Mouse (Mus musculus) hindbrain, embryonic 16.5 days (tissue): ENCODE measurements around the gene Tmem200b. TPM values are rescaled to one million over a fixed set of nuclear protein-coding genes. Genes with fewer than 3 reads are reported as not detected.
A peak's percentile ranks its signal among the peaks of the same experiment; 100 is the strongest.

Experiments
- ATAC-seq: fragments of 200-750 bp; cut with Nextera tagmentation; 2 replicates; pipeline ENCODE4 v1.8.0; 2017; ENCODE audit warnings: moderate TSS enrichment, moderate library complexity
- H3K27ac ChIP-seq: fragments of 300-500 bp; sonication (generic); 2 replicates; pipeline ENCODE4 v1.5.1; 2014; ENCODE audit warnings: low read depth, mild to moderate bottlenecking, control low read depth, low read length, moderate library complexity
- H3K27me3 ChIP-seq: fragments of 300-500 bp; sonication (generic); replicated peaks from 2 replicates; pipeline ENCODE4 v1.6.1; 2014; ENCODE audit warnings: low read length; ENCODE audit not compliant: control insufficient read depth, insufficient read depth
- H3K36me3 ChIP-seq: fragments of 300-500 bp; sonication (generic); 2 replicates; pipeline ENCODE4 v1.6.1; 2014; ENCODE audit warnings: mild to moderate bottlenecking, low read length, moderate library complexity, mixed read lengths; ENCODE audit not compliant: control insufficient read depth, insufficient read depth
- H3K4me1 ChIP-seq: fragments of 300-500 bp; sonication (generic); 2 replicates; pipeline ENCODE4 v1.6.1; 2014; ENCODE audit warnings: low read depth, low read length; ENCODE audit not compliant: control insufficient read depth, insufficient read depth
- H3K4me2 ChIP-seq: fragments of 300-500 bp; sonication (generic); 2 replicates; pipeline ENCODE4 v1.6.1; 2014; ENCODE audit warnings: mild to moderate bottlenecking, low read length, control low read depth, moderate library complexity
- H3K4me3 ChIP-seq: fragments of 300-500 bp; sonication (generic); 2 replicates; pipeline ENCODE4 v1.5.1; 2014; ENCODE audit warnings: mild to moderate bottlenecking, low read length, control low read depth, moderate library complexity
- H3K9ac ChIP-seq: fragments of 300-500 bp; sonication (generic); 2 replicates; pipeline ENCODE4 v1.6.1; 2014; ENCODE audit warnings: low read depth, mild to moderate bottlenecking, control low read depth, low read length, moderate library complexity
- H3K9me3 ChIP-seq: fragments of 300-500 bp; sonication (generic); 2 replicates; pipeline ENCODE4 v1.6.1; 2014; ENCODE audit warnings: mild to moderate bottlenecking, low read length, moderate library complexity; ENCODE audit not compliant: control insufficient read depth
- WGBS: fragments of 180-500 bp; shearing (Covaris S2); extraction: QIAGEN DNeasy Blood & Tissue Kit; methylation state at CpG from one replicate; pipeline ENCODE4 v1.1.7; 2014; 5-methylcytosine and 5-hydroxymethylcytosine counted together
- polyA plus RNA-seq: library from polyadenylated mRNA; unstranded; fragments of >200 nt; fragmentation: Nextera tagmentation; extraction: Ambion mirVana; gene quantifications from 2 replicates; pipeline ENCODE4 v1.2.1, GENCODE M21; 2015

Tmem200b gene
- polyA plus RNA-seq, 1 experiment from 2014 or later: not detected

- H3K4me2 ChIP-seq: peak overlapping the region; percentile 81
- peak overlapping the region; percentile 52 for H3K4me3 ChIP-seq
- no peak overlapping the region for H3K9ac ChIP-seq
- 0 out of 2 replicates have a peak, but pooled peaks have one; percentile 12 for ATAC-seq
- peaks cover 18% of the 10 kb centered on the region for H3K4me1 ChIP-seq
- peaks cover 12% of the 10 kb centered on the region for H3K36me3 ChIP-seq
- 62% methylated on average over 15 of the region's 15 CpGs for WGBS
- no peak overlapping the region for H3K27ac ChIP-seq
- H3K9me3 ChIP-seq: no peaks in the 10 kb centered on the region
- peaks cover 63% of the 10 kb centered on the region for H3K27me3 ChIP-seq
Measured at GRCm38 (mm10) chr4:131922404-131922803, 833 bp downstream of the Tmem200b start.

- Histone ChIP-seq H3K27me3 (peaks cover 51% of the 10 kb centered on the region), H3K27ac (no peak overlapping the region), H3K9me3 (no peaks in the 10 kb centered on the region), H3K4me3 (no peak overlapping the region), H3K4me2 (no peak overlapping the region), H3K9ac (no peak overlapping the region), H3K36me3 (peaks cover 17% of the 10 kb centered on the region), H3K4me1 (peaks cover 18% of the 10 kb centered on the region)
- WGBS: 58% methylated on average over 6 of the region's 6 CpGs
- ATAC-seq: no peak
Measured at GRCm38 (mm10) chr4:131924096-131924810, 2.7 kb downstream of the Tmem200b start.

- Histone ChIP-seq H3K9ac (no peak overlapping the region), H3K9me3 (no peaks in the 10 kb centered on the region), H3K36me3 (peaks cover 17% of the 10 kb centered on the region), H3K27me3 (peaks cover 9% of the 10 kb centered on the region), H3K4me3 (no peak overlapping the region), H3K27ac (no peak overlapping the region), H3K4me1 (no peaks in the 10 kb centered on the region; the same call in 1 of the 2 replicates), H3K4me2 (no peak overlapping the region)
- WGBS: 82% methylated on average over 6 of the region's 6 CpGs
- ATAC-seq: no peak
Measured at GRCm38 (mm10) chr4:131929146-131929545, 7.6 kb downstream of the Tmem200b start.

- Histone ChIP-seq H3K27me3 (no peaks in the 10 kb centered on the region), H3K27ac (no peak overlapping the region), H3K9me3 (no peaks in the 10 kb centered on the region), H3K4me2 (no peak overlapping the region), H3K9ac (no peak overlapping the region), H3K36me3 (0 out of 2 replicates have a peak, but pooled peaks cover 4% of the 10 kb centered on the region), H3K4me1 (no peaks in the 10 kb centered on the region), H3K4me3 (no peak overlapping the region)
- no peak for ATAC-seq
- 73% methylated on average over 2 of the region's 2 CpGs for WGBS
Measured at GRCm38 (mm10) chr4:131939459-131939858, 17.9 kb downstream of the Tmem200b start.

GRCm38 (mm10) chr4:131940846-131941245 lies 19.3 kb downstream of the Tmem200b start:
- Histone ChIP-seq H3K9me3 (no peaks in the 10 kb centered on the region), H3K27ac (no peak overlapping the region), H3K4me2 (no peak overlapping the region), H3K4me3 (no peak overlapping the region), H3K9ac (no peak overlapping the region), H3K4me1 (no peaks in the 10 kb centered on the region), H3K27me3 (no peaks in the 10 kb centered on the region), H3K36me3 (no peaks in the 10 kb centered on the region)
- WGBS: 93% methylated on average over 4 of the region's 4 CpGs
- no peak for ATAC-seq

- Histone ChIP-seq H3K9me3 (no peaks in the 10 kb centered on the region), H3K27ac (no peak overlapping the region), H3K4me2 (no peak overlapping the region), H3K36me3 (no peaks in the 10 kb centered on the region), H3K4me3 (no peak overlapping the region), H3K27me3 (no peaks in the 10 kb centered on the region), H3K4me1 (no peaks in the 10 kb centered on the region), H3K9ac (no peak overlapping the region)
- ATAC-seq: no peak
- 94% methylated on average over 11 of the region's 11 CpGs for WGBS
Measured at GRCm38 (mm10) chr4:131947848-131948247, 26.3 kb downstream of the Tmem200b start.

GRCm38 (mm10) chr4:131949903-131950302 lies 28.3 kb downstream of the Tmem200b start:
- 25% methylated on average over 5 of the region's 5 CpGs for WGBS
- Histone ChIP-seq H3K4me3 (no peak overlapping the region), H3K9me3 (no peaks in the 10 kb centered on the region), H3K4me2 (no peak overlapping the region), H3K27me3 (no peaks in the 10 kb centered on the region), H3K27ac (no peak overlapping the region), H3K36me3 (no peaks in the 10 kb centered on the region), H3K4me1 (no peaks in the 10 kb centered on the region), H3K9ac (no peak overlapping the region; the same call in 1 of the 2 replicates)
- no peak for ATAC-seq

- no peaks in the 10 kb centered on the region for H3K27me3 ChIP-seq
- no peaks in the 10 kb centered on the region for H3K4me1 ChIP-seq
- H3K9ac ChIP-seq: no peak overlapping the region
- H3K27ac ChIP-seq: no peak overlapping the region
- no peak overlapping the region for H3K4me3 ChIP-seq
- H3K4me2 ChIP-seq: no peak overlapping the region
- WGBS: 43% methylated on average over 8 of the region's 8 CpGs
- no peak for ATAC-seq
- no peaks in the 10 kb centered on the region for H3K9me3 ChIP-seq
- H3K36me3 ChIP-seq: no peaks in the 10 kb centered on the region
Measured at GRCm38 (mm10) chr4:131950657-131951056, 29.1 kb downstream of the Tmem200b start.

GRCm38 (mm10) chr4:131957161-131957560 lies 35.6 kb downstream of the Tmem200b start:
- H3K4me3 ChIP-seq: no peak overlapping the region
- H3K36me3 ChIP-seq: peaks cover 7% of the 10 kb centered on the region; the same call in 1 of the 2 replicates
- H3K4me2 ChIP-seq: no peak overlapping the region
- no peak overlapping the region for H3K9ac ChIP-seq
- WGBS: 89% methylated on average over 3 of the region's 3 CpGs
- H3K27ac ChIP-seq: no peak overlapping the region
- ATAC-seq: no peak
- H3K9me3 ChIP-seq: no peaks in the 10 kb centered on the region
- H3K4me1 ChIP-seq: no peaks in the 10 kb centered on the region
- H3K27me3 ChIP-seq: no peaks in the 10 kb centered on the region
